Mouse (Mus musculus) embryo, embryonic 10 days (tissue): Measurements from ENCODE around the gene Pigo.

ENCODE experiments used
- DNase-seq: peaks from one replicate; pipeline ENCODE4 v3.0.0-alpha.2; 2015; ENCODE audit warnings: low spot score

Gene Pigo

DNA sequence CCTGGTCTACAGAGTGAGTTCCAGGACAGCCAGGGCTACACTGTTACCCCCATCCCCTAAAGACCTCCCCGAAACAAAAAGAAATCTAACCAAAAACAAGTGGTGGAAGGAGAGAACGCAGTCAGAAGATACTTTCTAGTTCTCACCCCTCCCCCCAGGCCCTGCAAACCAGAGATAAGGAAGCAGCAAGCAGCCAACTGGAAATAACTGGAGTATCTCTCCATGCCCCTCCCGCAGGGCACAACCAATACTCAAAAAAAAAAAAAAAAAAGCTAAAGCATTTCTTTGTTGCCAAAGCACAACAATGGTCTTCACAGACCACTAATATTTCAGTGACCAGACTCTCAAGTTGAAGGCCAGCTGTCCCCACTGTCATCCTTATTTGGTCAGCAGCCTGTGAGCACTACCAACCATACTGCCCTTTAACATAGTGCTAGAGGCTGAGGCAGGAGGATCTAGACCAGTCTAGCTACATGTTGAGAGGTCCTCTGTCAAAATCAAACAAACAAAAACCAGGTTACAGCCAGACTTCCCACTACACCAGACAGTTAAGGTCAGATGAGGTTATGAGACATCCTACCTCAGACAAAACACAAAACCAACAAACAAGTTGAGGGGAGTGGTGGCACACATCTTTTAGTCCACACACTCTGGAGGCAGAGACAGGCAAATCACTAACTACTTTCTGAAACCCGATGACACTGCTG, 12.4 kb upstream of the Pigo start:
- no peak for DNase-seq

GRCm38 (mm10) chr4:43036356-43036755, 10.7 kb upstream of the Pigo start:
- no peak for DNase-seq

DNA sequence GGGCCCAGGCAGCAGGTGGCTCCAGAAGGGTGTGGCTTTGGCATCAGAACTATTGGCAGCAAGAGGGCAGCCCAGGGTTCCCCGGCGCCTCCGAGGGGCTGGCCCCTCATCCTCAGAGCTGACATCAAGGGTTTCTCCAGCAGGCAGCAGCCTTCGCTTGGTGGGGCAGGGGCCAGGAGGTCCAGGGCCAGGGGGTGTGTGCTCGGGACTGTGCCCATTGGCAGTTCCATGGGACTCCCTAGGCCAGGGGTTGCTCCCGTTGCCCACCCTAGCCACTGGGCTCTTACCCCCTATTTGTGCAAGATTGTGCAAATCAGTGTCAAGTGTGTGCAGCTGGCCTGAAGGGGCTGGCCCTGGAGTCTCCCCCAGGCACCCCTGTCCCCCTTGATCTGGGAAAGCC, 10.2 kb upstream of the Pigo start:
- no peak for DNase-seq

GRCm38 (mm10) chr4:43033481-43033880, 7.9 kb upstream of the Pigo start:
- no peak for DNase-seq

DNA sequence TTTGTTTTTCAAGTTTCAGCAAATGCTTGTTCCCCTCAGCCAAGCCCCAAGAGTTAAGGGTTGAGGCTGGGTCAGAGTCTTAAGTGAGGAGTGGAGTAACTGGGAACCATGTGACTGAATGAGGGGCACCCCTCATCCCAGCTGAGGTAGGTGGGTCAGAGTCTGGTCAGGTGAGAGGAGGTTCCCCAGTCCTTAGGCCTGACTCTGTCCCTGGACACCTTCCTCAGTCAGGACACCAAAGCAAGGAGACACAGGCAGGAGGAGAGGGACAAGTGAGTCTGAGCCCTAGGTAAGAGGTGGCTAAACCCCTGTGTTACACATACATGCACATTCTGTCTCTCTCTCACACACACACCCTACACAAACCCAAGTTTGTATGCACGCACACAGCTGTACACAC, 6.9 kb upstream of the Pigo start:
- DNase-seq: no peak

DNA sequence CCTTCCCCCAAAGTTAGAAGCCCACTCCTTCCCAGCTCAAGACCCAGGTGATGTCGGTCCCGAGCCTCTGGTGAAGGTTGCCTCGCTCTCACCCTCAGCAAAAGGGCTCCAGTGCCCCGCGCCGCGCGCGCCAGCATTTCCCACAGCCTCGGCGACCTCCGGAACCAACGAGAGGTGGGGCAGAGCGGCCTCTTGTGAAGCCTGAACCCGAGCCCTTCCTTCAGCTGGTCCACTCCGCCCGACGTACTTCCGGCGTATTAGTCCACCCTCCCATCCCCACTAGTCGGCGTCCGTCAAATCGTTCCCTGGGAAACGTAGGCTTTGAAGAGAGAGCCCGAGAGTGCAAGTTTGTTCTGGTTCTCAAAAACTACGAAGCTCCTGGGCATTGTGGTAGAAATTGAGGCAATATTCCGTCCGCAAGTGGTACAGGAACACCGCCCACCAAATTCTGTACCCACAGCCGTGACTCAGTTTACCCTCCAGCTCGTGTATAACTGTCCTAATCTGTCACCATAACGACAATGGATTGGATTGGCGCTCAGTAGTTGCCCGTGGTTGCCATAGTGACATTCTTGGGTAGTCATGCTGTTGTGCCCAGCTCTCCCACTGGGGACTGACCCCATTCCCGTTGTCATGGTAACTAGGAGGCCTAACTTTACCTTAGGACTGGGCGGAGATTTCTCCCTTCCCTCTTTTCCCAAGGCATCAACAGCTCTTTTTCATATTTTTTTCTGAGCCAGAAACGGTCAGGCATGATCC, 5.8 kb upstream of the Pigo start, which contains the start of gene Stoml2:
TSS of gene Stoml2 (minus strand) at position 474 of the 759 bp plus-strand sequence.
- DNase-seq: peak; percentile 98

DNA sequence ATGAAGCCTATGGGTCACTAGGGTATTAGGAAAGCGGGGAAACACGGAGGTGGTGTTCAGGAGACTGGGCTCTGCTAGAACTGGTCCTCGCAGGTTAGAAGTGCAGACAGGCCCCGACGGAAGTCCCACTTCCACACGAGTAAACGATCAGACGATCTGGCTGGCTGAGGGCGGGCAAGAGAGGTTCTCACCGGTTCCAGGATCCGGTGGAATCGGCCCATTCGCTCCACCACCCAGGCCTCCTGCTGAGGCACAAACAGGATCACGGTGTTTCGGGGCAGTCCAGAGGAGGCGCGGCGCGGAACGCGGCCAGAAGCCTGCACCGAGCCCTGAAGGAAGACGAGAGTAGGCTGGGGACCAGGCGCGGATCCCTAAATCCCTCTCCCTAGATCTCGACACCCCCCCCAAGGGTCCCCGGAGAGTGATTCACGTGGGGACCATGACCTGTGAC, 5.2 kb upstream of the Pigo start:
- DNase-seq: no peak

DNA sequence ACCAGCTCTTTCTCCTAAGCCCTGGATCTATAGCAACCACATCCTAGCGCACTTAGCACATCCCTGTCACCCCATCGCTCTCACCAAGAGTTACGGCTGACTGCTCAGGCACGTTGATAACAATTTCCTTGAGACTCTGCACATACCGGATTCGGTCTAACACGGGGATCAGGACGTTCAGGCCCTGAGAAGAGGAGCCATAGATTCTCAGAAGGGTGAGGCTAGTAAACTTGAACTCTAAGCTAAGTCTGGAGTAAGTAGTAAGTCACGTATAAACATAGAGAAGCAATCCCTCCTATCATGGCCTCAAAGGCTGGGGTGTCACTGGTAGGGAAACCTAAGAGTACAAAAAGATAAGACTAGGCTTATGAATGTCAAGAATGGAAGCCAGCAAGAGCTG, 4.7 kb upstream of the Pigo start:
- DNase-seq: no peak

GRCm38 (mm10) chr4:43029749-43030148, 4.1 kb upstream of the Pigo start:
- no peak for DNase-seq

GRCm38 (mm10) chr4:43029121-43029520, 3.5 kb upstream of the Pigo start:
- DNase-seq: no peak

- DNase-seq: no peak
These were observed 946 bp downstream of the Pigo start for GRCm38 (mm10) chr4:43024673-43025072.

GRCm38 (mm10) chr4:43021341-43021740, 4.3 kb downstream of the Pigo start:
- no peak for DNase-seq

DNA sequence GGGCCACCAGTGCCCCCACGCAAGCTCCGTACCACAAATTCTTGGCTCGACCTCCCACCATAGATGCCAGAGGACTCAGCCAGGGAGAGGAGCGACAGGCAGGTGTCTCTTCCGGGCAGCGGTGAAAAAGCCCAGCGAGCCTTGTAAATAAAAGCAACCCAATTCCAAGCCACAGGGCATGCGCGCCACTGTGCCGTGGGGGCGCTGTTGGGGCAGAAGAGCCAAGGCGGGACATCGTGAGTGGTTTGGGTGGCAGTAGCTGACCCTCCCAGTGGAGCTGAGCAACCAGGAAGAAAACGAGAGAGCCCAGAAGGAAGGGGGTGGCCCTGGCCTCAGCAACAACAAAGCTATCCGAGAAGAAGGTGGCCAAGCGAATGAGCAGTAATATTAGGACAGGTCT, 4.7 kb downstream of the Pigo start:
- DNase-seq: no peak

DNA sequence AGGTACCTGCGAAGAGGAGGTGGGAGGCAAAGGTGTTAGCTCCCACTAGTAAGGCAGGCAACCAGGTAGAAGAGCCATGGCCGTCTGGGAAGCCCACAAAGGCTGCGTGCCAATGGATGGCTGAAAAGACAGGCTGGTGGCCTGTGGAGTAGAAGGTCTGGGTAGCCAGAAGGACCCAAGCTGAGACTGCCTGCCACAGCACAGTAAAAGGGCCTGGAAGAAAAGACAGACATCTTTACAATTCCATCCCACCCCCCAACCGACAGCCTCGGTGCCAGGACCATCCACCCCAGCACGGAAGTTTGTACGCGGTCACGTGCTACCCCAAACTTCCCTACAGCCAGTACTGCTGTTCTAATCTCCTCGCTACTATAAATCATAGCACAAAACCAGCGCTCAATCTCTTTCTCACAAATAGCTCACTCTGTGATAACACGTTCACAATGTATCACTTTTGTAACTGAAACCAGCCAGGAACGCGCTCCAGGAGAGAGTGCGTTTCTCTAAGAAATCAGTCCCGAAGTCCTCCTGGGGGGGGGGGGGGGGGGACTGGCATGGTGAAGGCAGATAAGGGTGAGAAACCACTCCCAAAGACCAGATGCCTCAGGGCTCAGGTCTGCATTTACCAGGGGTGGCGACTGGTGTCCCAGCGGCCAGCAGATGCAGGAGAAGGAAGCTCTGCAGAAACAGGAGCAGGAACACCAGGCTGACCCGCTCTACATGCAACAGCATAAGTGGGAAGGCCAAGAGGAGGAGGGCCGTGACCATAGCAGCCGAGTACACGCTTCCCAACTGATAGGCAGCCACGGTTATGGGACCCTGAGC, 5.8 kb downstream of the Pigo start:
- DNase-seq: no peak

DNA sequence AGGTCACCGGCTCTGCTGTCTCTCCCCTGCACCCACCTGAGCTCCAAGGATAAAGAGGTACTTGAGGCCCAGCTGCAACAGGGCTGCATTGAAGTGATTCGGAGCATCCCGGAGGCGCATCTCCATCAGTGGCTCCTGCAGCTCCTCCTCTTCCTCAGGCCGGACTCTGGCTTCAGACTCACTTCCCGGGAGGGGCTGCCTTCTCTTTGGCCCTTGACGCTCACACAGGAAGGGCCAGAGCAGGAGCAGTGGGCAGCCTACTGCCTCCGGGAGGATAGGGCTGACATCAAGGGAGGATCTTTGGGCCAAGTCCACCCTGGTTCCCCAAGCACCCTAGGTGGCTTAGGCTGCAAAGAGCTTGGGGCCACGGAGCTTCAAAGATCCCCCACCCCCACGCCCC, 6.4 kb downstream of the Pigo start:
- no peak for DNase-seq

GRCm38 (mm10) chr4:43018156-43018555, 7.5 kb downstream of the Pigo start:
- DNase-seq: no peak

DNA sequence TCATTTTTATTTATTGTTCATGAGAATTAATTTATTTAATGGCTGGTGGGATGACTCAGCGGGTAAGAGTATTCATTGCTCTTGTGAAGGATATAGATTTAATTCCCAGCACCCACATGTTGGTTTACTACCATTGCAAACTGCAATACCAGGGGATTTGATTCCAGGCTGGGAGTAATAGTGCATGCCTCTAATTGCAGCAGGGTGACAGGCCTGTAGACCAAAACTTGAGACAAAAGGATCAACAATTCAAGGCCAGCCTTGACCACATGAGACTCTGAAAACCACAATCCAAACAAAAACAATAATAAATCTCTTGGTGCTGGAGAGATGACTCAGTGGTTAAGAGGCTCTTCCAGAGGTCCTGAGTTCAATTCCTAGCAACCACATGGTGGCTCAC, 13.5 kb downstream of the Pigo start:
- no peak for DNase-seq

DNA sequence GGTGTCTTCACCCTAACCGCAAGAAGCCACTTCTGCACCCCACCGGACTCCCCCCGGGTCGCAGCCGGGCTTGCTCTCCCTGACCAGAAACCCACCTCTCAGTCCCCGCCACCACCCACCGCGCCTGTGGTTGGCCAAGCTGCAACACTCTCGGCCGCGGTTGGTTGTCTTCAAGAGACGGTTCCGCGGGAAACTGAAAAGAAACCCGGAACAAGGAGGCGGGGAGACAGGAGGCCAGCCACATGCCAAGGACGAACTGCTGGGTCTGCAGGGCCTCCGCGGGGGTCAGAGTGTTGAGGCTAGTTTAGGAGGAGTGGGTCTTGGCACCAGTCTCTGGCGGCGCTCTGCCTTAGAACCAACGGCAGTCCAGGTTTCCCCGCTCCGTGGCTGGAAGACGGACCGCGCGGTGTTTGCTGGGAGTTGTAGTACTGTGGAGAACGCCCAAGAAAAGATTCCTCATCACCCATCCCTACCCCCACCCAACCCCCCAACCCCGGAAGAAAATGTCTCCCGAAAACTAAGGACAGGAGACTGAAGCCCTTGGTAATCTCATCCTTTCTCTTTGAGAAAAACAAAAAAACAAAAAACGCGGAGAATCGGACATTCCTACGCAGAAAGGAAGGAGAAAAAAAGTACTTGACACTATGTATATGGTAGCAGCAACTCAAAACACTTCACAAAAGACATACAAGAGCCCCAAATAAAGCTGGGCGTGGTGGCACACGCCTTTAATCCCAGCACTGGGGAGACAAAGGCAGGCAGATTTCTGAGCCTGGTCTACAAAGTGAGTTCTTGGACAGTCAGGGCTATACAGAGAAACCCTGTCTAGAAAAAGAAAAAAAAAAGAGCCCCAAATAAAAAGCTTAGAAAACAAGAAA, 15.2 kb downstream of the Pigo start, which contains the start of gene Fancg:
TSS of gene Fancg (minus strand) at position 346 of the 878 bp plus-strand sequence.
- DNase-seq: peak; percentile 94

- DNase-seq: peak; percentile 64
These were observed 19.9 kb downstream of the Pigo start for GRCm38 (mm10) chr4:43005765-43006164.

DNA sequence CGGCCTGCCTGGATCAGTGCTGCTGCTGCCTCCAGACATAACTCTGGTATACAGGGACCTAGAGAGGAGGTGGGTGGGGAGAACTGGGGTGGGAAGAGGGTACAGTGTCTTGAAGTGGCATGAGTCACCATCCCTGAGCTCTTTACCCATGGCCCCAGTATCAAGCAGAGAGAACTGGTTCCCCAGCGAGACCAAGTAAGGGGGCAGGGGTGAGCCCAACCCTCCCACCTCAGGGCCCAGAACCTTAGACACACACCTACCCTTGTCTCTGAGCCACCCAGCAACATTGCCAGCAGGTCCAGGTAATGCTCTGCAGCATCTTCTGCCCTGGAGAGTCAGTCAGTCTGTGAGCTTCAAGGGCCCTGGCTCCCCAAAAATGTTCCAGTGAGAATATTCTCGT, 20.7 kb downstream of the Pigo start:
- DNase-seq: no peak

- DNase-seq: no peak
These were observed 22.7 kb downstream of the Pigo start for GRCm38 (mm10) chr4:43002756-43003439.
